Mouse (Mus musculus): ENCODE data around the gene Galnt3. TPM values are rescaled to one million over a fixed set of nuclear protein-coding genes. Genes with fewer than 3 reads are reported as not detected.
A peak's percentile ranks its signal among the peaks of the same experiment; 100 is the strongest.

Galnt3 gene
- polyA plus RNA-seq (2015; fragmentation: Nextera tagmentation; extraction: Ambion mirVana), result 0.65 and 0.77 TPM in 2 replicates

DNA sequence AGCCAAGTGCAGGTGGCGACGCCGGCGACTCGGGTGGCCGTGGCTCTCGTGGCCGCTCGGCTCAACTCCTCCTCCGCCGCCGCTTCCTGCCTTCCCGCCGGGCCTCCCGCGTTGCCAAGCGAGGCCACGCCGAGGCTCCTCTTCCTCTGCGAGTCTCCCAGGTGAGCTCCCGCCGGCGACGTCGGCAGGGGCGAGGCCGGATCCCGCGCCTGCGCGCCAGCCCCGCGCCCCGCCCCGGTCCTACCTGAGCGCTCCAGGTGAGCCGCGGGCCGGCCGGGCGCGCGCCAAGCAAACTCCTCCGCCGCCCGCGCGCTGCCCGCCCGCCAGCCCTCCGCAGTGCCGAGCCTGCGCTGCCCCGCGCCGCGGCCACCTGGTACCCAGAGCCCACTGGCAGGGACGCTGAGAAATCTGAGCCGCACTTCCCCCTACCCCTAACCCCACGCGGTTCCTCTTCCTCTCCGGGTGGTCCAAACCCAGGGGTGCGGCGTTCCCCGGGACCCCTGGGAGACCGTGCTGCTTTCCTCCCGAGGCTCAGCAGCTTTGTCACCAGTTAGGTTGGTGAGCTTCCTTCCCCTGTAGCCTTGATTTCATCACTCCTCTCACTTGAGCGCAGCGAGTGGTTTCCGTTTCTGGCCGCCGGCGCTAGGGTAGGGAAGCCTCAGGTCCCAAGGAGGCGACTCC, at the start of gene Galnt3:
Gene Galnt3 (minus strand): TSS at position 404 of the 681 bp plus-strand sequence.
- peak within 1 kb of the TSS; percentile 53 for H3K9ac ChIP-seq

DNA sequence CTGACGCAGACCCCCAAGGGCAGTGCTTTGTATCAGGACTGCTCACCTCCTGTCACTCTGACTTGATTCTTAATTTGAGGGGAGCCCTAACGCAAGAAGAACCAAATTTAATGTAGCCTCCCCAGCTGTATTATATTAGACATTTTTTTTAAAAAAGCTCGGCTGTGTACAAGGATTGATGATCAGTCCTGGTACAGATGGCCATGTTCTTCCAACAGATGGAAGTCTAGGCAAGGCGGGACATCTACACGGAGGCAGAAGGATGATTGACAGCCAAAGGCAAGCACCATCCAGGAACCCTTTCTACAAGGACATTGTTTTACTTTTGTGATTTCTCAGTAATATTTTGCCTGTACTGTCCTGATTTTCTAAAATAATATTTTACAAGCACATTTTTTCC, 48.3 kb upstream of the Galnt3 start:
- no peak overlapping the region for H3K27ac ChIP-seq (replicated peaks)
- WGBS, result 58% methylated on average over 5 of the region's 5 CpGs
- peaks cover 14% of the 10 kb centered on the region for H3K4me1 ChIP-seq (replicated peaks)
- H3K27me3 ChIP-seq, result no peaks in the 10 kb centered on the region
- H3K4me2 ChIP-seq, result no peak overlapping the region
- ATAC-seq (ENCODE audit: low FRiP score, low read depth), result no peak
- H3K4me3 ChIP-seq, result no peak overlapping the region
- no peaks in the 10 kb centered on the region for H3K36me3 ChIP-seq
- H3K9me3 ChIP-seq, result no peaks in the 10 kb centered on the region
- no peak overlapping the region for H3K9ac ChIP-seq

More for the DNA sequence above, at the start of gene Galnt3:
- Histone ChIP-seq H3K4me3 (peak within 1 kb of the TSS; percentile 64), H3K36me3 (no peaks in the 10 kb centered on the region), H3K9me3 (no peaks in the 10 kb centered on the region), H3K4me2 (peak within 1 kb of the TSS; percentile 99), H3K27ac (replicated peaks) (no peak within 1 kb of the TSS), H3K27me3 (peaks cover 7% of the 10 kb centered on the region; the same call in 1 of the 2 replicates), H3K4me1 (replicated peaks) (peaks cover 9% of the 10 kb centered on the region)
- whole genome bisulfite sequencing, result under 1% methylated on average over 52 of the region's 74 CpGs
- ATAC-seq (ENCODE audit: low FRiP score, low read depth), result peak; percentile 80

DNA sequence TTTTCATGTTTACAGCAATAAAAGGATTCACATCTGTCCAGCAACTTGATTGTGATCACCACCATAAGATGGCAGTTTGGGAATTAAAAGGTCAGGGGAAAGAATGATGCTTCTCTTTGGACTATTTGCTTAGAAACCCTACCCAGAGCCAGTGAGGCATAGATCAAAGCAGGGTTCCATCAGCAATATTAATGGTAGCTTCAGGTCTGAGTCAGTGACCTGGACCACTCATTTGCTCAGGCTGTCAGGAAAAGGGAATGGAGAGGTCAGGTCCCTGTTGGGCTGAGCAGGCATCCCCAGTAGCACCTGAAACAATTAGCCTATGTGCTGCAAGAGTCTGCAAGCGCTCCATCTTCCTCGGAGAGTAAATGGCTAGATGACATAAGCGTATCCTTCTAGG, 46.8 kb upstream of the Galnt3 start:
- Histone ChIP-seq H3K4me3 (no peak overlapping the region), H3K27me3 (no peaks in the 10 kb centered on the region), H3K27ac (replicated peaks) (no peak overlapping the region), H3K9ac (no peak overlapping the region), H3K4me2 (no peak overlapping the region), H3K4me1 (replicated peaks) (no peaks in the 10 kb centered on the region), H3K36me3 (no peaks in the 10 kb centered on the region), H3K9me3 (no peaks in the 10 kb centered on the region)
- 83% methylated on average over 3 of the region's 3 CpGs for WGBS
- ATAC-seq (ENCODE audit: low FRiP score, low read depth), result no peak

DNA sequence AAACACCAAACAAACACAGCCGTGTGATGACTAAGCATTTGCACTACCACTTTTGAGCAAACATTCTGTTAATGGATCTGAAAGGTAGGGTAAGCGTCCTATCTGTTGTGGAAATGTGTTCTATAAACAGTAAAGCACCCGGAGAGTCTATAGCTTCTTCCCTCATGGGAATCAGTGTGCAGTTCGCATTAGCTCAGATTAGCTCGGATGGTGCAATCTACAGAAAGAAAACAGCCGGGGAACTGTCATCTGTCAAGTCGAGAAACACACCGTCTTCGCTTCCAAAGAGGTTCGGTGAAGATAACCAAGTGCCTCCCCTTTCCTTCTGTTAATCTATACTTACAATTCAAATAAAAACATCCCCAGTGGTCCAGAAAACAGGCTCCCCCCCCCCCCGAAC, 45.9 kb upstream of the Galnt3 start:
- H3K9ac ChIP-seq, result no peak overlapping the region
- H3K4me3 ChIP-seq, result no peak overlapping the region
- no peaks in the 10 kb centered on the region for H3K4me1 ChIP-seq (replicated peaks)
- no peaks in the 10 kb centered on the region for H3K9me3 ChIP-seq
- no peak overlapping the region for H3K27ac ChIP-seq (replicated peaks)
- no peaks in the 10 kb centered on the region for H3K36me3 ChIP-seq
- H3K27me3 ChIP-seq, result no peaks in the 10 kb centered on the region
- no peak for ATAC-seq (ENCODE audit: low FRiP score, low read depth)
- H3K4me2 ChIP-seq, result no peak overlapping the region
- WGBS, result 84% methylated on average over 11 of the region's 11 CpGs

DNA sequence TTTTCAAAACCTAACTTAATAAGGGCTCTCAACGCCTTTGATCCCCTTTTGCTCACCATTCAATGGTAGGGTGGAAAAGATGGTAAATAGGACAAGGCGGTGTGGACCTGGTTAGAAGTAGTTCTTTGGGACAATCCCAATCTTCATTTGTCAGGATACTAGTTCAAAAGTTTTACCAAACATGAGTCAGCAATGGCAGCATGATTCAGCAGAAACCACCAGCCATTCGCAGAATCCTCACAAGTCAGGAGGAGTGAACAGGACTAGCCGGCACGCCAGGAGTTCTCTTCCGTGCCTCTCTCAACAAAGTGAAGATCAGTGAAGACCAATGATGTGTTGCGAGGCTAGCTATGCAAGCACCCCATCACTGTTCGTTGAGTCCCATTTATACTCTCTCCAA, 40.2 kb upstream of the Galnt3 start:
- WGBS, result 93% methylated on average over 8 of the region's 8 CpGs
- H3K27ac ChIP-seq (replicated peaks), result no peak overlapping the region
- H3K4me3 ChIP-seq, result no peak overlapping the region
- H3K27me3 ChIP-seq, result no peaks in the 10 kb centered on the region
- H3K4me1 ChIP-seq (replicated peaks), result no peaks in the 10 kb centered on the region
- ATAC-seq (ENCODE audit: low FRiP score, low read depth), result no peak
- no peak overlapping the region for H3K9ac ChIP-seq
- no peak overlapping the region for H3K4me2 ChIP-seq
- H3K9me3 ChIP-seq, result no peaks in the 10 kb centered on the region
- no peaks in the 10 kb centered on the region for H3K36me3 ChIP-seq

DNA sequence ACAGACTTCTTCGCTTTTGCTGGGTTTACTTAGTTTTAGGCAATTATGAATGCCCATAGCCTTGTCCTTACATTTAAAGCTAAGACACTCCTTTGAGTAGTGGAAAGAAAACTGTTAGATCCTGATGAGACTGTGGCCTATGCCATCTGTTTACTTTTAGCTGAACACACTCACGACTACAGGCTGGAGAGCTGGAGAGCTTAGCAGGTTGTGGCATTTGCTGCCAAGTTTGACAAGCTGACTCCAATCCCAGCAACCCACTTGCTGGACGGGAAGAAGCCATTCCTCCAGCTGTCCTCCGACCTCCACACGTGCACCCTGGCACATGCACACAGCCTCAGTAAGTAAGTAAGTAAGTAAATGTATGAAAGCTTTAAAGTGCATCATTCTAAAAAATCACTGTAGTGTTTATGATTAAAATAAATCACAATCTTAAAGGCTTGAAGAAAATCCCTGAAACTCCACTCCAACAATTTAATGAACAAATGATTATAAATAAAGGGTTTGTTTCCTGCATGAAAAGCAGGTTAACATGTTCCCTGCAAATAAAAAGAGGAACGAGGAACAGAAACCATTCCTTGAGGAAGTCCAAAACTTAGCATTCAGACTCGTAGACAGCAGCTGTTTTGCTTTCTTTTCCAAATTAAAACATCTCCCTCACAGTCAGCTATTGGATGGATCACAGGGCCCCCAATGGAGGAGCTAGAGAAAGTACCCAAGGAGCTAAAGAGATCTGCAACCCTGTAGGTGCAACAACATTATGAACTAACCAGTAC, 33.5 kb upstream of the Galnt3 start:
- H3K9me3 ChIP-seq, result no peaks in the 10 kb centered on the region
- H3K4me2 ChIP-seq, result no peak overlapping the region
- H3K27me3 ChIP-seq, result no peaks in the 10 kb centered on the region
- H3K36me3 ChIP-seq, result no peaks in the 10 kb centered on the region
- ATAC-seq (ENCODE audit: low FRiP score, low read depth), result no peak
- H3K9ac ChIP-seq, result no peak overlapping the region
- H3K4me3 ChIP-seq, result no peak overlapping the region
- no peak overlapping the region for H3K27ac ChIP-seq (replicated peaks)
- 63% methylated on average over 7 of the region's 7 CpGs for WGBS
- 0 out of 2 replicates have a peak, but pooled peaks cover 3% of the 10 kb centered on the region for H3K4me1 ChIP-seq (replicated peaks)

DNA sequence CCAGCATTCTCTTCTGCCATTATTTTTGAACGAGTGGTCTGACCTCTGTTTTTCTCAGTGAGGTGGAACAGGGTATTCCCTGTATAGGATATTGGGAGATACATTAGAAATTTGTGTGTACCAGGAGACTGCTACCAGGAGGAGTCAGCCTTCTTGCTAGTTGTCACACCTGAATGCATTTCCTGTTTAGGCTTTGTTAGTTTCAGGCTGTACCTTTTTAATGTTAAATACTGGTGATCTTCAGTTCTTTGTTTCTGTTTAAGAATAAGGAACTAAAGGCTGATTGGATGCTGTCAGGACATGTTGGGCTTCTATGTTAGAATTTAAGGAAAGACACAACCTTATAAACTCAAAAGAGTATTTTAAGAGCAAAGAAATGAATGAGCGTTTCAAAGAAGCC, 26.6 kb upstream of the Galnt3 start:
- H3K36me3 ChIP-seq, result no peaks in the 10 kb centered on the region
- no peaks in the 10 kb centered on the region for H3K4me1 ChIP-seq (replicated peaks)
- H3K4me3 ChIP-seq, result no peak overlapping the region
- H3K27ac ChIP-seq (replicated peaks), result no peak overlapping the region
- no peak overlapping the region for H3K4me2 ChIP-seq
- no peaks in the 10 kb centered on the region for H3K9me3 ChIP-seq
- no peaks in the 10 kb centered on the region for H3K27me3 ChIP-seq
- ATAC-seq (ENCODE audit: low FRiP score, low read depth), result no peak
- no peak overlapping the region for H3K9ac ChIP-seq
- WGBS, result 71% methylated on average over 2 of the region's 2 CpGs

DNA sequence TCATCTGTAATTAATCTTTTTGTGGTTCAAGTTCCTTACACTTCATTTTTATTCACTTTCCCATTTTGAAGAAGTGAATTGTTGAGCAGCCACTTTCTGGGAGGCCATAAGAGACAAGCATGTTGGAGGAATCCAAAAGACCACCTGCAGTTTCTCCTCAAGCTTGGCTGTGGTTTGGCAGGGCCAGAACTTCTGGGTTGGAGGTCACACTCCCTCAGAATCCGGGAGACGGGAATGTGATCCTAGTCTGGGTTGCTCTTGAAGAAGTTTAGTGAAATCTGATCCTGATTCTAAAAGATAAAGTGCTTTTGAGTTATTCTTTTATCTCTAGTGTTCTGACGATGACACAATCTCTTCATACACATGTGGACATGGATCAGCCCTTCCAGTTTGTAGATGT, 25.7 kb upstream of the Galnt3 start:
- no peak for ATAC-seq (ENCODE audit: low FRiP score, low read depth)
- no peak overlapping the region for H3K9ac ChIP-seq
- H3K4me2 ChIP-seq, result no peak overlapping the region
- H3K9me3 ChIP-seq, result no peaks in the 10 kb centered on the region
- H3K27me3 ChIP-seq, result no peaks in the 10 kb centered on the region
- H3K4me3 ChIP-seq, result no peak overlapping the region
- no peak overlapping the region for H3K27ac ChIP-seq (replicated peaks)
- no peaks in the 10 kb centered on the region for H3K36me3 ChIP-seq
- 78% methylated on average over 3 of the region's 3 CpGs for WGBS
- H3K4me1 ChIP-seq (replicated peaks), result no peaks in the 10 kb centered on the region

DNA sequence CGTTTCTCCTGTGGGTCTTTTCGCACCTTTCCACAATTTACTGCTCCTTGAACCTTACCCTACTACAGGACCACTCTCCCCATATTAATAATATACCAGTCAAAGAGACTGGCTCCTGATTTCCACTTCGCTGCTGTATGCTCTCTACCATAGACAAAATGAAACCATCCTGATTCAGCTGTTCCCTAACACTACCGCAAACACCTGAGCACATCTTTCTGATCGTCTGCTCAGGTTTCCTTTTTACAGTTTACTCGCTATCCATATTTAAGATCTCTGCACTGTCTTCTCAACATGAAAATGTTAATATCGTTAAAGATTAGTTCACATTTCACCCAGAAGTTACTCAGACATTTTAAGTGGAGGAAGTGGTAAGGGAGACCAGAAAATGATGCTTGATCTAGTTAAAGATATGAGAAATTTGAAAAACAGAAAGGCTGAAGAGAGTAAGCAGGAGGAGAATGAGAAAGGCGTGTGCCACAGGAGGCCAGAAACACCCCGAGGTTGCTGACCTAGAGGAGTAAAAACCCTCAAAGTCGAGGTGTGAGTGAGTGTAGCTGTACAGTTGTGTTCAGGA, 23.9 kb upstream of the Galnt3 start:
- no peak overlapping the region for H3K4me3 ChIP-seq

DNA sequence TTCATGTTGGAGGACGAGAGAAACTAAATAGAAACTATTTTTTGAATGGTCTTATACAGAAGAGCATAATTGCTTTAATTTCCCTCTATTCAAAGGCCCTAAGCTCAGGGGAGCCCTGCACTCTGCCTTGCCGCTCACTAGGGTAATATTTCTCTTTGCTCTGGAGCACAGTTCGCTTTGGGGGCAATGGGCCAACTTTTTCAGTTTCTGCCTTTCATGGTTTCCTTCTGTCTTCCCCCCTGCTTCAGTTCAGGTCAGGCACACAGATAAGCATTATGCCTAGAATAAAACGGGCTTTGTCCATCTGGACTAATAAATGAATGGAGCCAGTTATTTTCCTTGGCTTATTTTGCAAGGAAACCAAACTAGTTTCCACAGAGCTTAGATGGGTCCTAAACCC, 21.7 kb upstream of the Galnt3 start:
- no peaks in the 10 kb centered on the region for H3K27me3 ChIP-seq
- no peaks in the 10 kb centered on the region for H3K9me3 ChIP-seq
- H3K9ac ChIP-seq, result no peak overlapping the region
- H3K27ac ChIP-seq (replicated peaks), result no peak overlapping the region
- no peak for ATAC-seq (ENCODE audit: low FRiP score, low read depth)
- H3K4me1 ChIP-seq (replicated peaks), result no peaks in the 10 kb centered on the region
- no peak overlapping the region for H3K4me2 ChIP-seq
- no peaks in the 10 kb centered on the region for H3K36me3 ChIP-seq
- no peak overlapping the region for H3K4me3 ChIP-seq
- WGBS, result 47% methylated on average over 4 of the region's 4 CpGs

More for the DNA sequence above, 23.9 kb upstream of the Galnt3 start:
- WGBS, result 84% methylated on average over 10 of the region's 10 CpGs
- H3K9me3 ChIP-seq, result no peaks in the 10 kb centered on the region
- no peaks in the 10 kb centered on the region for H3K36me3 ChIP-seq
- no peak overlapping the region for H3K27ac ChIP-seq (replicated peaks)
- no peak overlapping the region for H3K9ac ChIP-seq
- H3K4me2 ChIP-seq, result no peak overlapping the region
- ATAC-seq (ENCODE audit: low FRiP score, low read depth), result no peak
- H3K27me3 ChIP-seq, result no peaks in the 10 kb centered on the region
- H3K4me1 ChIP-seq (replicated peaks), result no peaks in the 10 kb centered on the region

DNA sequence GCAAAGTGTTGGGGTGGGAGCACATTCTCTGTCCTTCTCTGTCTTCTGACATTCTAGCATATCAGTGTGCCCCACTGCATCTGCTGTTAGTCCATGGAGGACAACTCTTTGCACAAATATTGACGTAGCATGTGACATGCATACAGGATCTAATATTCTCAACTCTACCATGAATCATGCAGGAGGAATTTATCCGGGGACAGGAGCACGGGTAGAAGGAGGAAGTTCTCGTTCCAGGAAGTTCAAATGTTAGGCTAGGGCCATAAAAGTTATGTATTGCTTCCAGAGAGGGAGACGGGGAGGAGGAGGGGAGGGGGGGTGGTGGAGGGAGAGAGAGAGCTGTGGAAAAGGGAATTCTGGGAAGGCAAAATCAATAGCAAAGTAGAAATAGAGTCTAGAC, 20.0 kb upstream of the Galnt3 start:
- Histone ChIP-seq H3K9ac (no peak overlapping the region), H3K4me1 (replicated peaks) (no peaks in the 10 kb centered on the region), H3K27ac (replicated peaks) (no peak overlapping the region), H3K4me3 (no peak overlapping the region), H3K9me3 (no peaks in the 10 kb centered on the region), H3K4me2 (no peak overlapping the region), H3K27me3 (no peaks in the 10 kb centered on the region), H3K36me3 (no peaks in the 10 kb centered on the region)
- 66% methylated on average over 5 of the region's 5 CpGs for WGBS
- ATAC-seq (ENCODE audit: low FRiP score, low read depth), result no peak

DNA sequence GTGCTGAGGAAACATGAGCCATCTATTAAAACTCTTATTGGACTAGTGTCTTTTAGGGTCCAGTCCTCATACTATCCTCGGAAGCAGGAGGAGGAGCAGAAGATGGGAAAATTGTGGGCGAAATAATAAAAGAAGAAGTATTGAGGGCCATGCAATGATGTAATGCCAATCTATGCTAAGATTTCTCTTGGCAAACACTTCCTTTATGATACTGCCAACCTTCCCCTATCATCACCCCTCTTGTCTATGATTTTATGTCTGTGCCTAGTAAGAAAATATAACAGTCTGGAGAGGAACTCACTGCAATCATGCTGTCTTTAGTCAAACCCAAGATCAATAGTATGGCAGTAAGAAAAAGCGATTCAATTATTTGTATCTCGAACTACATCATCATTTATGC, 18.5 kb upstream of the Galnt3 start:
- ATAC-seq (ENCODE audit: low FRiP score, low read depth), result no peak

More for the DNA sequence above, 18.5 kb upstream of the Galnt3 start:
- no peaks in the 10 kb centered on the region for H3K4me1 ChIP-seq (replicated peaks)
- H3K9me3 ChIP-seq, result no peaks in the 10 kb centered on the region
- no peak overlapping the region for H3K27ac ChIP-seq (replicated peaks)
- WGBS, result 92% methylated on average over 4 of the region's 4 CpGs
- H3K36me3 ChIP-seq, result no peaks in the 10 kb centered on the region
- no peak overlapping the region for H3K9ac ChIP-seq
- no peak overlapping the region for H3K4me2 ChIP-seq
- no peak overlapping the region for H3K4me3 ChIP-seq
- no peaks in the 10 kb centered on the region for H3K27me3 ChIP-seq

All from hindbrain, embryonic 15.5 days (tissue).